Mouse (Mus musculus) retina, embryonic 14.5 days (tissue): ENCODE data around the gene Ndufaf4.
"Not testable (repeated sequence)": the region's sequence is repeated elsewhere in the genome, so short reads cannot be mapped to it uniquely, and the experiment has no call there.

Source experiments
- DNase-seq: peaks from one replicate; pipeline ENCODE4 v3.0.0-alpha.2; 2015; ENCODE audit warnings: low spot score

The Ndufaf4 gene

GRCm38 (mm10) chr4:24897851-24898515, at the start of gene Ndufaf4:
Ndufaf4 (plus strand) TSS chr4:24898083.
- DNase-seq, result peak; percentile 96

GRCm38 (mm10) chr4:24850401-24851325, 47.2 kb upstream of the Ndufaf4 start, which contains the start of gene Klhl32:
Klhl32 (minus strand) TSS chr4:24851124.
- DNase-seq, result peak; percentile 85

GRCm38 (mm10) chr4:24865691-24866090, 32.2 kb upstream of the Ndufaf4 start:
- DNase-seq, result no peak

GRCm38 (mm10) chr4:24869230-24869629, 28.7 kb upstream of the Ndufaf4 start:
- DNase-seq, result no peak

GRCm38 (mm10) chr4:24889386-24889785, 8.5 kb upstream of the Ndufaf4 start:
- DNase-seq, result not testable (repeated sequence)

GRCm38 (mm10) chr4:24892293-24892692, 5.6 kb upstream of the Ndufaf4 start:
- not testable (repeated sequence) for DNase-seq

- DNase-seq, result no peak
Measured at GRCm38 (mm10) chr4:24894625-24895024, 3.3 kb upstream of the Ndufaf4 start.

- peak; percentile 86 for DNase-seq
Measured at GRCm38 (mm10) chr4:24896829-24897228, 1.1 kb upstream of the Ndufaf4 start.

GRCm38 (mm10) chr4:24897351-24897750, 532 bp upstream of the Ndufaf4 start:
- DNase-seq, result no peak

- DNase-seq, result peak; percentile 12
Measured at GRCm38 (mm10) chr4:24898636-24899035, 753 bp downstream of the Ndufaf4 start.

GRCm38 (mm10) chr4:24899146-24899545, 1.3 kb downstream of the Ndufaf4 start:
- peak; percentile 2 for DNase-seq

GRCm38 (mm10) chr4:24907745-24908144, 9.9 kb downstream of the Ndufaf4 start:
- peak; percentile 3 for DNase-seq

GRCm38 (mm10) chr4:24915631-24916030, 17.7 kb downstream of the Ndufaf4 start:
- no peak for DNase-seq

- no peak for DNase-seq
Measured at GRCm38 (mm10) chr4:24920006-24920577, 22.2 kb downstream of the Ndufaf4 start.

GRCm38 (mm10) chr4:24924726-24925125, 26.8 kb downstream of the Ndufaf4 start:
- no peak for DNase-seq

- DNase-seq, result no peak
Measured at GRCm38 (mm10) chr4:24928260-24928780, 30.4 kb downstream of the Ndufaf4 start.

GRCm38 (mm10) chr4:24928926-24929325, 31.0 kb downstream of the Ndufaf4 start:
- no peak for DNase-seq

GRCm38 (mm10) chr4:24942728-24943424, 45.0 kb downstream of the Ndufaf4 start:
- DNase-seq, result no peak
